Mouse (Mus musculus) kidney, postnatal 0 days (tissue): Measurements from ENCODE around the gene Blm. TPM values are rescaled to one million over a fixed set of nuclear protein-coding genes. Genes with fewer than 3 reads are reported as not detected.

Source experiments
- ATAC-seq: fragments of 200-750 bp; cut with Nextera tagmentation; replicated peaks from 2 replicates; pipeline ENCODE4 v1.8.0; 2017; ENCODE audit warnings: low read depth, moderate number of reproducible peaks, moderate TSS enrichment, moderate library complexity; ENCODE audit not compliant: low FRiP score
- DNase-seq: peaks from one replicate; pipeline ENCODE4 v3.0.0-alpha.2; 2016; ENCODE audit warnings: low spot score
- H3K27ac ChIP-seq: fragments of 300-500 bp; sonication (generic); 2 replicates; pipeline ENCODE4 v1.5.1; 2014; ENCODE audit warnings: mild to moderate bottlenecking
- H3K27me3 ChIP-seq: fragments of 300-500 bp; sonication (generic); 2 replicates; pipeline ENCODE4 v1.6.1; 2014; ENCODE audit warnings: low read length, mixed read lengths; ENCODE audit not compliant: insufficient read depth
- H3K36me3 ChIP-seq: fragments of 300-500 bp; sonication (generic); 2 replicates; pipeline ENCODE4 v1.6.1; 2014; ENCODE audit warnings: low read length, mixed read lengths; ENCODE audit not compliant: insufficient read depth
- H3K4me1 ChIP-seq: fragments of 300-500 bp; sonication (generic); replicated peaks from 2 replicates; pipeline ENCODE4 v1.6.1; 2014; ENCODE audit warnings: antibody characterized with exemption, low read length, mixed read lengths; ENCODE audit not compliant: insufficient read depth
- H3K4me2 ChIP-seq: fragments of 300-500 bp; sonication (generic); 2 replicates; pipeline ENCODE4 v1.6.1; 2014; ENCODE audit warnings: mild to moderate bottlenecking, low read length, moderate library complexity, mixed read lengths
- H3K4me3 ChIP-seq: fragments of 300-500 bp; sonication (generic); replicated peaks from 2 replicates; pipeline ENCODE4 v1.5.1; 2014; ENCODE audit warnings: low read depth, low read length
- H3K9ac ChIP-seq: fragments of 300-500 bp; sonication (generic); 2 replicates; pipeline ENCODE4 v1.6.1; 2014; ENCODE audit warnings: low read depth, low read length
- H3K9me3 ChIP-seq: fragments of 300-500 bp; sonication (generic); replicated peaks from 2 replicates; pipeline ENCODE4 v1.6.1; 2016; ENCODE audit warnings: low read length, inconsistent platforms, mixed read lengths
- CTCF ChIP-seq: IDR thresholded peaks from 2 replicates; pipeline ENCODE4 v1.5.1; 2016; ENCODE audit warnings: antibody characterized with exemption, low read depth, mild to moderate bottlenecking, moderate library complexity
- WGBS: fragments of 180-500 bp; shearing (Covaris S2); extraction: QIAGEN DNeasy Blood & Tissue Kit; methylation state at CpG from one replicate; pipeline ENCODE4 v1.1.7; 2014; 5-methylcytosine and 5-hydroxymethylcytosine counted together
- polyA plus RNA-seq: library from polyadenylated mRNA; unstranded; fragments of >200 nt; fragmentation: Nextera tagmentation; extraction: Ambion mirVana; gene quantifications from 2 replicates; pipeline ENCODE4 v1.2.1, GENCODE M21; 2015

Blm gene
- polyA plus RNA-seq, 1 experiment from 2014 or later = 6.7 TPM

DNA sequence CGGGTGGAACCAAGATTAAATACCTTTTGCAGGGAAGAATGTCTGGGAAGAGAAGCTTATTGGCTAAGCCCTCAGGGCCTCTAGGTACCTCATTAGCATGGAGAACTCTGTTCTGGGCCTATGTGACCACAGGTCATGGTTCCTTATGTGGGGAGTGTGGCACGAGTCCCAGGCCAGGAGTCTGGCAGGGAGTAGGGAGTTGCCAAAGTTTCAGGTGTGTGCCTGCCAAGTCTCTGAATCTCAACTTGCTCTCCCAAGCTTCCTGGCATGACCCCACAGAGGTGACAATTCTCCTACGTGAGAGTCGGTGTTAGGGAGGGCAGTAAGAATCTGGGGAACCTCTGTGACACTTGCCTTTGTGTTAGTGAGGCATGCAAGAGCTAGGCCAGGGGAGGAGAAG is 22.2 kb upstream of the Blm start:
- Histone ChIP-seq H3K27ac (no peak overlapping the region), H3K4me2 (no peak overlapping the region), H3K4me1 (no peaks in the 10 kb centered on the region), H3K36me3 (no peaks in the 10 kb centered on the region), H3K9ac (no peak overlapping the region), H3K4me3 (no peak overlapping the region), H3K27me3 (no peaks in the 10 kb centered on the region), H3K9me3 (no peaks in the 10 kb centered on the region)
- 68% methylated on average over 4 of the region's 4 CpGs for WGBS
- DNase-seq = no peak
- no peak for ATAC-seq
- no peak for TF ChIP-seq CTCF

DNA sequence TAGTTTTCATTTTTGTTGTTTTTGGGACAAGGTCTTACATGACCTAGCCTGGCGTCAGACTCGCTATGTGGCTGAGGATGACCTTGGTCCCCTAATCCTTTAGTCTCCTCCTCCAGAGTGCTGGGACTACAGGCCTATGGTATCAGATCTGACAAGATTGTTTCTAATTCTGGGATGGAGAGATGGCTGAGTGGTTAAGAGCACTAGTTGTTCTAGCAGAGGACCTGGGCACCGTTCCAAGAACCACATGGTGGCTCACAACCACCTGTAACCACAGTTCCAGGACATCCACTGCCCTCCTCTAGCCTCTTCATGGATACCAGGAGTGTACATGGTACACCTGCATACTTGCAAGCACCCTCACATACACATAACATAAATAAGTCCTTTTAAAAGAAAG is 21.2 kb upstream of the Blm start:
- H3K36me3 ChIP-seq = no peaks in the 10 kb centered on the region
- H3K4me3 ChIP-seq = no peak overlapping the region
- no peaks in the 10 kb centered on the region for H3K9me3 ChIP-seq
- no peak overlapping the region for H3K4me2 ChIP-seq
- no peak overlapping the region for H3K27ac ChIP-seq
- no peak overlapping the region for H3K9ac ChIP-seq
- DNase-seq (no peak), ATAC-seq (no peak)
- H3K27me3 ChIP-seq = no peaks in the 10 kb centered on the region
- WGBS = 74% methylated on average over 3 of the region's 3 CpGs
- no peaks in the 10 kb centered on the region for H3K4me1 ChIP-seq
- no peak for TF ChIP-seq CTCF

DNA sequence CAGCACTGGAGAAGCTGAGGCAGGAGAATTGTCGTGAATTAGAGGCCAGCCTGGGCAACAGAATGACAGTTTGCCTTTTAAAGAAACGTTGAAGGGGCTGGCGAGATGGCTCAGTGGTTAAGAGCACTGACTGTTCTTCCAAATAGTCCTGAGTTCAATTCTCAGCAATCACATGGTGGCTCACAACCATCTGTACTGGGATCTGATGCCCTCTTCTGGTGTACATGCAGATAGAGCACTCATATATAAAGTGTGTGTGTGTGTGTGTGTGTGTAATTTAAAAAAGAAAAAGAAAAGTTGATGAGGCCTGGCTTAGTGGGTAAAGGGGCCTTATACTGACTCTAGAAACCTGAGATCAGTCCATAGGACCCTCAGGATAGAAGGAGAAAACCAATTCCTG is 20.2 kb upstream of the Blm start:
- Histone ChIP-seq H3K36me3 (no peaks in the 10 kb centered on the region), H3K27me3 (no peaks in the 10 kb centered on the region), H3K4me1 (no peaks in the 10 kb centered on the region), H3K9ac (no peak overlapping the region), H3K9me3 (no peaks in the 10 kb centered on the region), H3K4me3 (no peak overlapping the region), H3K27ac (peak overlapping the region; percentile 77), H3K4me2 (no peak overlapping the region)
- no peak for DNase-seq
- 85% methylated on average over 3 of the region's 3 CpGs for WGBS
- TF ChIP-seq CTCF = peak; percentile 50
- no peak for ATAC-seq

DNA sequence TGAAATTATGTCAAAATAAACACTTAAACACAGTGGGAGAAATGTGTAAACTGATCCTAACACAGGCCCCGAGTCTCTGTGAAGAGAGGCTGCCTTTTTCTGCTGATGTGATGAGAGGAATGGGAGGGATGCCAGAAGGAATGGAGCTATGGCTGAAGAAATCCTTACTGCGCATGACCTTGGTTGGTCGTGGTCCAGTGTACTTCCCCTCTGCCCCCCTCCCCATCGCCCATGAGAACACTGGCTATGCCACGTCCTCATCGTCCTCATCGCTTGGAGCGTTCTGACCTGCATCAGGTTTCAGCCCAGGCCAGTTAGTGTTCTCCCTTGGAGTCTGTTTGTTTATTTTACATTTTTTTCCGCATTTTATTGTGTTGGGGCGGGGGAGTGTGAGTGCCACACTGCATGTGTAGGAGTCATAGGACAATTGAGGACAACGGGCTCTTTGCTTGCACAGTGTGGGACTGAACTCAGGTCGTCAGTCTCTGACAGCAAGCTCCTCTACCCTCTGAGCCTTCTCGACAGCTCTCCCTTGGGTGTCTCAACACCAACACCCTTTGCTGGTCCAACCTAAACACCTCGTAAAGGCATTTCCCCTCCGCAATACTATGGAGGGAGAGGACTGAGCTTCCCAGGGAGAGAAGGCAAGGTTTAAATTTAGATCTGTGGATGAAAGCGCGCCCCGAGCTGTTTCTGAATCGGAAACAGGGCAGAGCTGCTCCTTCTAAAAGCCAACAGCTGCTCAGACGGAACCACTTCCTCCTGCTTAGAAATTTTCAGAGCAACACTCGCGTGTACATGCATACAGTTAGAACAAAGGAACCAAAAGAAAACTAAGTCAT is 19.5 kb upstream of the Blm start:
- Histone ChIP-seq H3K27ac (peak overlapping the region; percentile 77), H3K4me1 (no peaks in the 10 kb centered on the region), H3K36me3 (no peaks in the 10 kb centered on the region), H3K4me2 (0 out of 2 replicates have a peak overlapping the region, but pooled peaks have one; percentile 10), H3K27me3 (no peaks in the 10 kb centered on the region), H3K9ac (no peak overlapping the region; the same call in 1 of the 2 replicates), H3K4me3 (no peak overlapping the region), H3K9me3 (no peaks in the 10 kb centered on the region)
- TF ChIP-seq CTCF = no peak
- peak; percentile 71 for DNase-seq
- ATAC-seq = peak; percentile 69
- 29% methylated on average over 22 of the region's 22 CpGs for WGBS

DNA sequence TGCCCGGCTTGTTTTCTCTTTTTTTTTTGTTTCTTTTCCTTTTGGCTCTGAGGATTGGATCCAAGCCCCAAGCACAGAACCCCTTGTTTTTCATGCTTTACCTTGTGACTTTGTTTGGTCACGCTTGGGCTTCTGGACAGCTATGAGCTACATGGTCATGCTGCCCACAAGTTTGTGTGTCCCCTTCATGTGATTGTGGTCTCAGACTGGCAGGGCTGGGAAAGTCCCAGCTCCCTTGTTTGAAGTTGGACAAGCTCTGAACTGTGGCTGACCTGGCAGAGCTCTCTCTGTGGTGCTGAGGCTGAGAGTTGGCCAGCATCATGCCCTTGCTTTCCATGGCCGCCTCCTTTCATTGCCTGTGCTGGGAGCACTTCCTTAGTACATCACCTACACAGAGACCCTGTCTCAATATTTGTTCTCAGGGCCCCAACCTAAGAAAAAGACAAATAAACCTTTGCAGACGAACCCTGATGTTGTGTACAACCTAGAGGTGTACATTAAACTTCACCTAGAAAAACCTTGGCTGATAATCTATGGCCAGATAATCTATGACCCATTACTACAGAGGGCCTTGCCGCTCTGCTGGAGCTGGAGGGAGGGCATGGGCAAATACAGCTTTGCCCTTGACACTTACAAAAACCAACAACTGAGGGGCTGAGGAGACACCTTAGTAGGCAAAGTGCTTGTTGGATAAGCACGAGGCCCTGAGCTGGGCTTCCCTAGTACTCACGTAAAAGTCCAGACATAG is 13.8 kb upstream of the Blm start:
- no peak overlapping the region for H3K4me2 ChIP-seq
- no peak overlapping the region for H3K4me3 ChIP-seq
- no peak overlapping the region for H3K9ac ChIP-seq
- H3K36me3 ChIP-seq = no peaks in the 10 kb centered on the region
- no peak for ATAC-seq
- no peak for TF ChIP-seq CTCF
- DNase-seq = no peak
- no peaks in the 10 kb centered on the region for H3K27me3 ChIP-seq
- H3K4me1 ChIP-seq = no peaks in the 10 kb centered on the region
- H3K9me3 ChIP-seq = no peaks in the 10 kb centered on the region
- no peak overlapping the region for H3K27ac ChIP-seq
- WGBS = 82% methylated on average over 7 of the region's 7 CpGs

DNA sequence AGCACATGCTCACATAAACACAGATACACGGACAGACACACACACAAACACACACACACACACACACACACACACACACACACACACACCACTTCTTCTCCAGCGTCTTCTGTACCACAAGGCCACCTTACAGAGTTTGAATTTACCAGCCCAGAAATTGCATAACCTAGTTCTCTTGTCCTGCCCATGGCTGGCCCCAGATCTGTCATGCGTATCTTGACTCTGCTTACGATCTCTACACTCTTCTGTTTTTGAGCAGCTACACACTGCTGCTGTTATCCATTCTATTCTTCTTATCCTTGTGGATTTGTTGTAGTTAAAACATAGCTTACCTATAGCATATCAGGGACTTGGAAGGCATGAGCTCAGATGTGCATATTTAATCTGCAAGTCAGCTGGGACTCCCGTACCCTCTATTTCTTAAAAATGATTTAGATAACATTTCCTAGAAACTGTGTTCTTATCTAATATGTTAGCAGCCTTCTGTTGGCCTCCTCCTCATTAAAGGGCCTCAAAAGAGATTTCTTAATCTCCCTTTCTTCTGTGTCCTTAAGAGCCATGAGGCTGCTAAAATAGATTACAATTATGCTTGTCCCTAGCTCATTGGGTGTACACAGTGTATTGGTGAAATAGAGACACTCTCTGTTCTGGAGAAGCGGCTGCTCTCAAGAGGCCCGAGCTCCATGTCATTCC is 7.4 kb upstream of the Blm start:
- no peak for TF ChIP-seq CTCF
- no peaks in the 10 kb centered on the region for H3K9me3 ChIP-seq
- H3K36me3 ChIP-seq = no peaks in the 10 kb centered on the region
- 74% methylated on average over 7 of the region's 7 CpGs for WGBS
- no peak overlapping the region for H3K4me3 ChIP-seq
- no peaks in the 10 kb centered on the region for H3K27me3 ChIP-seq
- H3K4me2 ChIP-seq = no peak overlapping the region
- no peak overlapping the region for H3K27ac ChIP-seq
- H3K4me1 ChIP-seq = no peaks in the 10 kb centered on the region
- H3K9ac ChIP-seq = no peak overlapping the region
- ATAC-seq (no peak), DNase-seq (no peak)
